Mouse (Mus musculus): ENCODE results near the gene Tpte. TPM values are rescaled to one million over a fixed set of nuclear protein-coding genes. Genes with fewer than 3 reads are reported as not detected.

Gene Tpte
- total RNA-seq (2021): not detected
- long read RNA-seq, experiment 1: 0 reads
- long read RNA-seq, experiment 2: 0 reads

- no peak for DNase-seq
Observed at GRCm38 (mm10) chr8:22282999-22283491, at the start of gene Tpte. Gene Tpte, plus strand, starts transcription at chr8:22283441.

GRCm38 (mm10) chr8:22242986-22243385 is 40.3 kb upstream of the Tpte start:
- DNase-seq: no peak

- no peak for DNase-seq
Observed at GRCm38 (mm10) chr8:22245663-22246062, 37.6 kb upstream of the Tpte start.

- DNase-seq: no peak
Observed at GRCm38 (mm10) chr8:22247956-22248355, 35.3 kb upstream of the Tpte start.

- DNase-seq: no peak
Observed at GRCm38 (mm10) chr8:22249080-22249479, 34.2 kb upstream of the Tpte start.

- peak; percentile 33 to 37 for DNase-seq
Observed at GRCm38 (mm10) chr8:22258946-22259450, 24.2 kb upstream of the Tpte start.

- no peak for DNase-seq
Observed at GRCm38 (mm10) chr8:22259531-22259930, 23.7 kb upstream of the Tpte start.

GRCm38 (mm10) chr8:22260091-22260722 is 23.0 kb upstream of the Tpte start:
- peak; percentile 37 to 50 for DNase-seq

GRCm38 (mm10) chr8:22262267-22262666 is 21.0 kb upstream of the Tpte start:
- peak; percentile 59 to 61 for DNase-seq

GRCm38 (mm10) chr8:22264292-22264691 is 18.9 kb upstream of the Tpte start:
- DNase-seq: no peak

- no peak for DNase-seq
Observed at GRCm38 (mm10) chr8:22264787-22265186, 18.5 kb upstream of the Tpte start.

- no peak for DNase-seq
Observed at GRCm38 (mm10) chr8:22265194-22265593, 18.0 kb upstream of the Tpte start.

GRCm38 (mm10) chr8:22266809-22267208 is 16.4 kb upstream of the Tpte start:
- no peak for DNase-seq

- no peak for DNase-seq
Observed at GRCm38 (mm10) chr8:22273142-22273541, 10.1 kb upstream of the Tpte start.

GRCm38 (mm10) chr8:22274641-22275040 is 8.6 kb upstream of the Tpte start:
- peak; percentile 18 to 24 for DNase-seq

GRCm38 (mm10) chr8:22302326-22302725 is 19.1 kb downstream of the Tpte start:
- no peak for DNase-seq

- DNase-seq: peak in 1 of 2 experiments; percentile 1
Observed at GRCm38 (mm10) chr8:22302896-22303306, 19.7 kb downstream of the Tpte start.

GRCm38 (mm10) chr8:22304045-22304444 is 20.8 kb downstream of the Tpte start:
- DNase-seq: peak; percentile 8 to 12

- DNase-seq: no peak
Observed at GRCm38 (mm10) chr8:22306999-22307398, 23.8 kb downstream of the Tpte start.

- DNase-seq: no peak
Observed at GRCm38 (mm10) chr8:22311446-22311845, 28.2 kb downstream of the Tpte start.

- no peak for DNase-seq
Observed at GRCm38 (mm10) chr8:22335426-22335825, 52.2 kb downstream of the Tpte start.

GRCm38 (mm10) chr8:22359359-22359758 is 76.1 kb downstream of the Tpte start:
- DNase-seq: no peak

- no peak for DNase-seq
Observed at GRCm38 (mm10) chr8:22359882-22360281, 76.6 kb downstream of the Tpte start.

GRCm38 (mm10) chr8:22376311-22376710 is 93.1 kb downstream of the Tpte start:
- no peak for DNase-seq

Measured in heart, adult 18-20 months (tissue).